Mouse (Mus musculus) embryo, embryonic 11.5 days (tissue): ENCODE results near the gene Atrnl1.

Experiments
- DNase-seq: peaks from one replicate; pipeline ENCODE4 v3.0.0-alpha.2; 2012; ENCODE audit warnings: low read depth, low spot score

The Atrnl1 gene

GRCm38 (mm10) chr19:57610476-57611261, at the start of gene Atrnl1:
Gene Atrnl1, plus strand, starts transcription at chr19:57611034.
- peak; percentile 82 for DNase-seq

GRCm38 (mm10) chr19:57561486-57561885, 49.3 kb upstream of the Atrnl1 start:
- DNase-seq = no peak

GRCm38 (mm10) chr19:57569040-57569439, 41.8 kb upstream of the Atrnl1 start:
- DNase-seq = no peak

- no peak for DNase-seq
Observed at GRCm38 (mm10) chr19:57572360-57573237, 38.2 kb upstream of the Atrnl1 start.

- no peak for DNase-seq
Observed at GRCm38 (mm10) chr19:57573470-57573869, 37.4 kb upstream of the Atrnl1 start.

- no peak for DNase-seq
Observed at GRCm38 (mm10) chr19:57575027-57575426, 35.8 kb upstream of the Atrnl1 start.

- no peak for DNase-seq
Observed at GRCm38 (mm10) chr19:57576836-57577235, 34.0 kb upstream of the Atrnl1 start.

- DNase-seq = no peak
Observed at GRCm38 (mm10) chr19:57577256-57577655, 33.6 kb upstream of the Atrnl1 start.

- no peak for DNase-seq
Observed at GRCm38 (mm10) chr19:57580962-57581361, 29.9 kb upstream of the Atrnl1 start.

GRCm38 (mm10) chr19:57585231-57585792, 25.5 kb upstream of the Atrnl1 start:
- no peak for DNase-seq

GRCm38 (mm10) chr19:57586172-57586571, 24.7 kb upstream of the Atrnl1 start:
- DNase-seq = peak; percentile 20

- no peak for DNase-seq
Observed at GRCm38 (mm10) chr19:57589516-57589915, 21.3 kb upstream of the Atrnl1 start.

- no peak for DNase-seq
Observed at GRCm38 (mm10) chr19:57590895-57591294, 19.9 kb upstream of the Atrnl1 start.

GRCm38 (mm10) chr19:57591631-57592030, 19.2 kb upstream of the Atrnl1 start:
- no peak for DNase-seq

- no peak for DNase-seq
Observed at GRCm38 (mm10) chr19:57592355-57592754, 18.5 kb upstream of the Atrnl1 start.

GRCm38 (mm10) chr19:57599126-57599525, 11.7 kb upstream of the Atrnl1 start:
- no peak for DNase-seq

GRCm38 (mm10) chr19:57600233-57600929, 10.5 kb upstream of the Atrnl1 start:
- DNase-seq = no peak

GRCm38 (mm10) chr19:57600930-57601328, 9.9 kb upstream of the Atrnl1 start:
- no peak for DNase-seq

GRCm38 (mm10) chr19:57603593-57603992, 7.2 kb upstream of the Atrnl1 start:
- DNase-seq = no peak

- no peak for DNase-seq
Observed at GRCm38 (mm10) chr19:57605941-57606340, 4.9 kb upstream of the Atrnl1 start.

GRCm38 (mm10) chr19:57606351-57606750, 4.5 kb upstream of the Atrnl1 start:
- DNase-seq = no peak
